ENCODE assay signal across 8 mouse cellular contexts in genomic region chr15:61770721-61771542, GRCm38 (mm10).
DNase-seq lines count a peak whose midpoint lies in the region; ATAC-seq lines count a peak whose summit lies in the region.

No protein-coding gene starts in this region.

- no peaks in the 10 kb centered on the region; the same call in 1 of the 2 replicates for H3K9me3 ChIP-seq in midbrain, embryonic 11.5 days (ENCODE audit: control insufficient read depth, low read length)
- H3K9me3 ChIP-seq in midbrain, embryonic 15.5 days, result no peaks in the 10 kb centered on the region
- no peaks in the 10 kb centered on the region for H3K9me3 ChIP-seq in embryonic facial prominence, embryonic 11.5 days (replicated peaks; ENCODE audit: control insufficient read depth, low read length)
- H3K9me3 ChIP-seq in kidney, embryonic 15.5 days (replicated peaks), result no peaks in the 10 kb centered on the region
- H3K9me3 ChIP-seq in neural tube, embryonic 13.5 days, result no peaks in the 10 kb centered on the region
- H3K9me3 ChIP-seq in forebrain, embryonic 15.5 days, result no peaks in the 10 kb centered on the region

- no peak overlapping the region for H3K9ac ChIP-seq in midbrain, embryonic 11.5 days (ENCODE audit: low read length)
- H3K9ac ChIP-seq in midbrain, embryonic 15.5 days, result no peak overlapping the region
- H3K9ac ChIP-seq in embryonic facial prominence, embryonic 11.5 days (replicated peaks; ENCODE audit: low read length), result no peak overlapping the region
- H3K9ac ChIP-seq in kidney, embryonic 15.5 days, result no peak overlapping the region
- no peak overlapping the region for H3K9ac ChIP-seq in neural tube, embryonic 13.5 days
- no peak overlapping the region for H3K9ac ChIP-seq in forebrain, embryonic 15.5 days (replicated peaks)

- DNase-seq in midbrain, embryonic 11.5 days (ENCODE audit: low spot score, missing footprints), result peak; percentile 73
- DNase-seq in embryonic facial prominence, embryonic 11.5 days (ENCODE audit: low spot score), result peak; percentile 31
- DNase-seq in ovary, postnatal 10 days (ENCODE audit: low spot score), result no peak
- no peak for DNase-seq in spleen, postnatal 10 days (ENCODE audit: low spot score in 2 of 2)

- H3K4me2 ChIP-seq in midbrain, embryonic 11.5 days, result no peak overlapping the region
- no peak overlapping the region for H3K4me2 ChIP-seq in midbrain, embryonic 15.5 days
- H3K4me2 ChIP-seq in embryonic facial prominence, embryonic 11.5 days (ENCODE audit: low read depth, low read length), result no peak overlapping the region
- peak overlapping the region; percentile 23 for H3K4me2 ChIP-seq in kidney, embryonic 15.5 days
- no peak overlapping the region for H3K4me2 ChIP-seq in neural tube, embryonic 13.5 days
- H3K4me2 ChIP-seq in forebrain, embryonic 15.5 days (replicated peaks), result no peak overlapping the region

- 67% methylated on average over 14 of the region's 14 CpGs for WGBS in midbrain, embryonic 11.5 days
- 67% methylated on average over 14 of the region's 14 CpGs for WGBS in midbrain, embryonic 15.5 days
- WGBS in embryonic facial prominence, embryonic 11.5 days, result 47% methylated on average over 14 of the region's 14 CpGs
- WGBS in kidney, embryonic 15.5 days, result 30% methylated on average over 14 of the region's 14 CpGs
- 68% methylated on average over 14 of the region's 14 CpGs for WGBS in neural tube, embryonic 13.5 days
- WGBS in forebrain, embryonic 15.5 days, result 71% methylated on average over 14 of the region's 14 CpGs

- ATAC-seq in midbrain, embryonic 11.5 days (ENCODE audit: low FRiP score), result no peak
- no peak for ATAC-seq in midbrain, embryonic 15.5 days (replicated peaks)
- no peak for ATAC-seq in embryonic facial prominence, embryonic 11.5 days (replicated peaks; ENCODE audit: insufficient number of reproducible peaks, low FRiP score, low TSS enrichment, low read depth)
- ATAC-seq in kidney, embryonic 15.5 days (replicated peaks; ENCODE audit: low FRiP score), result peak; percentile 81
- ATAC-seq in neural tube, embryonic 13.5 days (ENCODE audit: low read depth), result no peak
- no peak for ATAC-seq in forebrain, embryonic 15.5 days (replicated peaks)

- H3K4me1 ChIP-seq in midbrain, embryonic 11.5 days (ENCODE audit: control insufficient read depth, insufficient read depth, low read length), result no peaks in the 10 kb centered on the region
- H3K4me1 ChIP-seq in midbrain, embryonic 15.5 days, result no peaks in the 10 kb centered on the region
- H3K4me1 ChIP-seq in embryonic facial prominence, embryonic 11.5 days (ENCODE audit: control insufficient read depth, insufficient read depth, low read length), result no peaks in the 10 kb centered on the region
- peaks cover 16% of the 10 kb centered on the region for H3K4me1 ChIP-seq in kidney, embryonic 15.5 days
- no peaks in the 10 kb centered on the region for H3K4me1 ChIP-seq in neural tube, embryonic 13.5 days (replicated peaks)
- H3K4me1 ChIP-seq in forebrain, embryonic 15.5 days, result no peaks in the 10 kb centered on the region

- H3K4me3 ChIP-seq in midbrain, embryonic 11.5 days (ENCODE audit: low read depth, low read length), result no peak overlapping the region
- H3K4me3 ChIP-seq in midbrain, embryonic 15.5 days, result no peak overlapping the region
- no peak overlapping the region for H3K4me3 ChIP-seq in embryonic facial prominence, embryonic 11.5 days (ENCODE audit: low read depth, low read length)
- H3K4me3 ChIP-seq in kidney, embryonic 15.5 days (replicated peaks), result no peak overlapping the region
- H3K4me3 ChIP-seq in neural tube, embryonic 13.5 days, result no peak overlapping the region
- H3K4me3 ChIP-seq in forebrain, embryonic 15.5 days, result no peak overlapping the region

- H3K36me3 ChIP-seq in midbrain, embryonic 11.5 days (ENCODE audit: control insufficient read depth, insufficient read depth, low read length), result no peaks in the 10 kb centered on the region
- H3K36me3 ChIP-seq in midbrain, embryonic 15.5 days (replicated peaks), result no peaks in the 10 kb centered on the region
- no peaks in the 10 kb centered on the region for H3K36me3 ChIP-seq in embryonic facial prominence, embryonic 11.5 days (replicated peaks; ENCODE audit: control insufficient read depth, insufficient read depth, low read depth, low read length)
- H3K36me3 ChIP-seq in kidney, embryonic 15.5 days, result no peaks in the 10 kb centered on the region
- no peaks in the 10 kb centered on the region for H3K36me3 ChIP-seq in neural tube, embryonic 13.5 days
- H3K36me3 ChIP-seq in forebrain, embryonic 15.5 days, result no peaks in the 10 kb centered on the region

- H3K27ac ChIP-seq in midbrain, embryonic 11.5 days (ENCODE audit: low read depth, low read length), result no peak overlapping the region
- H3K27ac ChIP-seq in midbrain, embryonic 15.5 days, result no peak overlapping the region
- H3K27ac ChIP-seq in embryonic facial prominence, embryonic 11.5 days (replicated peaks; ENCODE audit: low read depth, low read length), result no peak overlapping the region
- H3K27ac ChIP-seq in kidney, embryonic 15.5 days, result peak overlapping the region; percentile 73
- H3K27ac ChIP-seq in neural tube, embryonic 13.5 days (replicated peaks), result 0 out of 2 replicates have a peak overlapping the region, but pooled peaks have one; percentile 18
- H3K27ac ChIP-seq in forebrain, embryonic 15.5 days (replicated peaks), result no peak overlapping the region

- no peaks in the 10 kb centered on the region for H3K27me3 ChIP-seq in midbrain, embryonic 11.5 days (ENCODE audit: control insufficient read depth, insufficient read depth, low read length)
- no peaks in the 10 kb centered on the region for H3K27me3 ChIP-seq in midbrain, embryonic 15.5 days (replicated peaks)
- H3K27me3 ChIP-seq in embryonic facial prominence, embryonic 11.5 days (ENCODE audit: control insufficient read depth, insufficient read depth, low read length), result no peaks in the 10 kb centered on the region
- H3K27me3 ChIP-seq in kidney, embryonic 15.5 days, result no peaks in the 10 kb centered on the region
- H3K27me3 ChIP-seq in neural tube, embryonic 13.5 days, result no peaks in the 10 kb centered on the region
- no peaks in the 10 kb centered on the region for H3K27me3 ChIP-seq in forebrain, embryonic 15.5 days

Comparison
In these comparisons a context has a peak if more than half of its experiments do, and no peak if none do; other contexts are left out.
1. DNase-seq: peak in midbrain, embryonic 11.5 days (single experiment) and embryonic facial prominence, embryonic 11.5 days (single experiment); none in ovary, postnatal 10 days (single experiment) and spleen, postnatal 10 days (0 of 2).
2. H3K27ac ChIP-seq: peak in kidney, embryonic 15.5 days (single experiment) and neural tube, embryonic 13.5 days (single experiment); none in midbrain, embryonic 11.5 days (single experiment), midbrain, embryonic 15.5 days (single experiment), embryonic facial prominence, embryonic 11.5 days (single experiment) and forebrain, embryonic 15.5 days (single experiment).